Mouse (Mus musculus) stomach, embryonic 14.5 days (tissue): ENCODE results near the gene Nr2f2. TPM values are rescaled to one million over a fixed set of nuclear protein-coding genes. Genes with fewer than 3 reads are reported as not detected.

Source experiments
- ATAC-seq: fragments of 200-750 bp; cut with Nextera tagmentation; 2 replicates; pipeline ENCODE4 v1.8.0; 2017; ENCODE audit warnings: low read depth, moderate TSS enrichment; ENCODE audit not compliant: insufficient number of reproducible peaks, insufficient read depth, low FRiP score
- H3K27ac ChIP-seq: fragments of 300-500 bp; sonication (generic); 2 replicates; pipeline ENCODE4 v1.5.1; 2014; ENCODE audit warnings: mild to moderate bottlenecking, low read length, moderate library complexity, mixed read lengths
- H3K27me3 ChIP-seq: fragments of 300-500 bp; sonication (generic); 2 replicates; pipeline ENCODE4 v1.6.1; 2014; ENCODE audit warnings: low read length, control low read depth, mixed read lengths; ENCODE audit not compliant: control insufficient read depth, insufficient read depth
- H3K36me3 ChIP-seq: fragments of 300-500 bp; sonication (generic); 2 replicates; pipeline ENCODE4 v1.6.1; 2014; ENCODE audit warnings: mild to moderate bottlenecking, control low read depth, low read length, moderate library complexity, mixed read lengths; ENCODE audit not compliant: control insufficient read depth, insufficient read depth
- H3K4me1 ChIP-seq: fragments of 300-500 bp; sonication (generic); 2 replicates; pipeline ENCODE4 v1.6.1; 2014; ENCODE audit warnings: low read length, control low read depth, mixed read lengths; ENCODE audit not compliant: control insufficient read depth, insufficient read depth
- H3K4me2 ChIP-seq: fragments of 300-500 bp; sonication (generic); replicated peaks from 2 replicates; pipeline ENCODE4 v1.6.1; 2014; ENCODE audit warnings: low read depth, low read length, control low read depth
- H3K4me3 ChIP-seq: fragments of 300-500 bp; sonication (generic); 2 replicates; pipeline ENCODE4 v1.5.1; 2014; ENCODE audit warnings: low read depth, low read length, control low read depth
- H3K9ac ChIP-seq: fragments of 300-500 bp; sonication (generic); replicated peaks from 2 replicates; pipeline ENCODE4 v1.6.1; 2014; ENCODE audit warnings: low read depth, mild to moderate bottlenecking, control low read depth, low read length, moderate library complexity, mixed read lengths
- H3K9me3 ChIP-seq: fragments of 300-500 bp; sonication (generic); 2 replicates; pipeline ENCODE4 v1.6.1; 2016; ENCODE audit warnings: low read depth, low read length, control low read depth; ENCODE audit not compliant: control insufficient read depth
- WGBS: fragments of 180-500 bp; shearing (Covaris S2); extraction: QIAGEN DNeasy Blood & Tissue Kit; methylation state at CpG from one replicate; pipeline ENCODE4 v1.1.7; 2014; 5-methylcytosine and 5-hydroxymethylcytosine counted together
- polyA plus RNA-seq: library from polyadenylated mRNA; unstranded; fragments of >200 nt; fragmentation: Nextera tagmentation; extraction: Ambion mirVana; gene quantifications from 2 replicates; pipeline ENCODE4 v1.2.1, GENCODE M21; 2014

Nr2f2 gene
- polyA plus RNA-seq: 106 and 111 TPM in 2 replicates

GRCm38 (mm10) chr7:70365941-70366807 is at the start of gene Nr2f2:
Gene Nr2f2 (minus strand): TSS chr7:70366735.
- Histone ChIP-seq H3K27ac (peak within 1 kb of the TSS; percentile 96), H3K4me2 (peak within 1 kb of the TSS; percentile 82), H3K36me3 (no peaks in the 10 kb centered on the region), H3K27me3 (no peaks in the 10 kb centered on the region), H3K9ac (peak within 1 kb of the TSS; percentile 77), H3K4me1 (peaks cover 6% of the 10 kb centered on the region; the same call in 1 of the 2 replicates), H3K4me3 (peak within 1 kb of the TSS; percentile 45), H3K9me3 (no peaks in the 10 kb centered on the region)
- ATAC-seq: no peak
- 1% methylated on average over 16 of the region's 16 CpGs for WGBS

- H3K27ac ChIP-seq: no peak overlapping the region
- H3K4me2 ChIP-seq: no peak overlapping the region
- no peaks in the 10 kb centered on the region for H3K9me3 ChIP-seq
- H3K27me3 ChIP-seq: no peaks in the 10 kb centered on the region
- H3K9ac ChIP-seq: no peak overlapping the region
- H3K4me3 ChIP-seq: no peak overlapping the region
- H3K36me3 ChIP-seq: peaks cover 18% of the 10 kb centered on the region
- no peaks in the 10 kb centered on the region for H3K4me1 ChIP-seq
- WGBS: 91% methylated on average over 4 of the region's 4 CpGs
- no peak for ATAC-seq
These were observed 47.9 kb upstream of the Nr2f2 start for GRCm38 (mm10) chr7:70414461-70414860.

DNA sequence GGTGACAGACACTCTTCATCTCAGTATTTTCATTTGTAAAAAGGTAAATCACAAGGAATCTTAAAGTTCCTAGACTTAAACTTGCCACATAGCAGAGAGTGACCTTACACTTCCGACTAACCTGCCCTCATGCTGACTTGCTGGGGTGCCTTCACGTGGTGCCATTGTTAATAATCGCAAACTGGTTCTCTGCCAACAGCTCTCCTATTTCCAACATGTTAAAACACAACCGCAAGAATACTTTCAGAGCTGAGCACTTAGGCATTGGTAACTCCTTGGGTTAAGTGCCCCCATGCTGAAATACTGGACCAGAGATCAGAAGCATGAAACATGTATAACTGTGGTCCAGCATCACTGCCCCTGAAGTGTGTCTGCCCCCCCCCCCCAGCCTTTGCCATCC is 47.1 kb upstream of the Nr2f2 start:
- Histone ChIP-seq H3K36me3 (peaks cover 16% of the 10 kb centered on the region), H3K27ac (no peak overlapping the region), H3K4me3 (no peak overlapping the region), H3K4me1 (no peaks in the 10 kb centered on the region), H3K4me2 (no peak overlapping the region), H3K27me3 (no peaks in the 10 kb centered on the region), H3K9me3 (no peaks in the 10 kb centered on the region), H3K9ac (no peak overlapping the region)
- 79% methylated on average over 4 of the region's 4 CpGs for WGBS
- no peak for ATAC-seq

GRCm38 (mm10) chr7:70412900-70413299 is 46.4 kb upstream of the Nr2f2 start:
- no peak overlapping the region for H3K27ac ChIP-seq
- no peaks in the 10 kb centered on the region for H3K9me3 ChIP-seq
- no peaks in the 10 kb centered on the region for H3K27me3 ChIP-seq
- H3K9ac ChIP-seq: no peak overlapping the region
- WGBS: 78% methylated on average over 7 of the region's 7 CpGs
- H3K4me1 ChIP-seq: no peaks in the 10 kb centered on the region
- peaks cover 15% of the 10 kb centered on the region for H3K36me3 ChIP-seq
- no peak for ATAC-seq
- no peak overlapping the region for H3K4me2 ChIP-seq
- H3K4me3 ChIP-seq: no peak overlapping the region

DNA sequence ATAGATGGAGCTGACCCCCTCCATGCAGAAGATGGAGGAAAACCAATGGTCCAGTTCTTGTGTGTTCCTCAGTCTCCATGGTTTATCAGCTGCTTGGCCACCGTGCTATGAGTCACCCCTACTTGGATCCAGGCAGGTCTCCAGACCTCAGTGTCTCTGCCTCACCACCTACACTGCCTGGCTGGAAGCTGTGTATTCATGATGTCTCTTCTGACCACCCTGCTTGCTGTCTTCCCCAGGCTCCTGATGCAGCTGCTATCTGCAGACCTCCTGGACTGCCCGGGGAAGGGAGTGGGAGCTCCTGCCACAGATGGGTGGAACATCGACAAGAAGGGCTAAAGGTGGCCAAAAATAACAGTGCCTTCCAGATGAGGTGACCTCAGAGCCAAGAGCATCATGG is 43.8 kb upstream of the Nr2f2 start:
- H3K27me3 ChIP-seq: no peaks in the 10 kb centered on the region

DNA sequence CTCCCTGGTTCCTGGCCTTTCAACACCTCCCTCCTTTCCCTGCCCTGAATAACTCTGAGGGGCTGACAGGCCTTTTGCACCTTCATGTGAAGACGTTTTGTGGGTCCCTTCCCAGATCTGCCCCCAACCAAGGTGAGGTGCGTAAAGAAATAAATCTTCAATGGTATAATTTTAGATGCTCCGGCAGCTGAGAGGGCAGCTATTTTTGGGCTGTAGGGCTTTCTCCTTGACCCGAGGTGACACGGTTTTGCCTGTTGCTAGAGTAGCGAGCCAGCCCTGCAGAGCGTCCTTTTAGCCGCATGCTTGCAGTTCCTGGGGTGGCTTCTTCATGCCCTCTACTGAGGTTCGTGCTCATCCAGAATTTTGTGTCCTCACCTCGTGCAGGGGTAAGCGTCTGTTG is 43.4 kb upstream of the Nr2f2 start:
- H3K4me1 ChIP-seq: no peaks in the 10 kb centered on the region
- no peaks in the 10 kb centered on the region for H3K27me3 ChIP-seq
- H3K36me3 ChIP-seq: peaks cover 21% of the 10 kb centered on the region
- H3K4me2 ChIP-seq: no peak overlapping the region
- no peak overlapping the region for H3K4me3 ChIP-seq
- 77% methylated on average over 11 of the region's 11 CpGs for WGBS
- ATAC-seq: no peak
- no peak overlapping the region for H3K9ac ChIP-seq
- no peaks in the 10 kb centered on the region for H3K9me3 ChIP-seq
- no peak overlapping the region for H3K27ac ChIP-seq

More for the DNA sequence above, 43.8 kb upstream of the Nr2f2 start:
- Histone ChIP-seq H3K4me3 (no peak overlapping the region), H3K9ac (no peak overlapping the region), H3K4me1 (no peaks in the 10 kb centered on the region), H3K9me3 (no peaks in the 10 kb centered on the region), H3K27ac (no peak overlapping the region), H3K4me2 (no peak overlapping the region), H3K36me3 (peaks cover 21% of the 10 kb centered on the region)
- 81% methylated on average over 3 of the region's 3 CpGs for WGBS
- ATAC-seq: no peak

GRCm38 (mm10) chr7:70408814-70409213 is 42.3 kb upstream of the Nr2f2 start:
- Histone ChIP-seq H3K9ac (no peak overlapping the region), H3K4me1 (no peaks in the 10 kb centered on the region), H3K27ac (no peak overlapping the region), H3K4me2 (no peak overlapping the region), H3K36me3 (peaks cover 23% of the 10 kb centered on the region), H3K9me3 (no peaks in the 10 kb centered on the region), H3K27me3 (no peaks in the 10 kb centered on the region), H3K4me3 (no peak overlapping the region)
- 69% methylated on average over 3 of the region's 3 CpGs for WGBS
- ATAC-seq: no peak

GRCm38 (mm10) chr7:70407123-70407522 is 40.6 kb upstream of the Nr2f2 start:
- WGBS: 66% methylated on average over 11 of the region's 11 CpGs
- no peak overlapping the region for H3K4me2 ChIP-seq
- H3K4me3 ChIP-seq: no peak overlapping the region
- no peaks in the 10 kb centered on the region for H3K4me1 ChIP-seq
- H3K36me3 ChIP-seq: peaks cover 28% of the 10 kb centered on the region
- ATAC-seq: no peak
- no peaks in the 10 kb centered on the region for H3K9me3 ChIP-seq
- H3K27ac ChIP-seq: no peak overlapping the region
- H3K27me3 ChIP-seq: no peaks in the 10 kb centered on the region
- no peak overlapping the region for H3K9ac ChIP-seq
